Mouse (Mus musculus): ENCODE data around the gene Slc35c1.

The Slc35c1 gene

DNA sequence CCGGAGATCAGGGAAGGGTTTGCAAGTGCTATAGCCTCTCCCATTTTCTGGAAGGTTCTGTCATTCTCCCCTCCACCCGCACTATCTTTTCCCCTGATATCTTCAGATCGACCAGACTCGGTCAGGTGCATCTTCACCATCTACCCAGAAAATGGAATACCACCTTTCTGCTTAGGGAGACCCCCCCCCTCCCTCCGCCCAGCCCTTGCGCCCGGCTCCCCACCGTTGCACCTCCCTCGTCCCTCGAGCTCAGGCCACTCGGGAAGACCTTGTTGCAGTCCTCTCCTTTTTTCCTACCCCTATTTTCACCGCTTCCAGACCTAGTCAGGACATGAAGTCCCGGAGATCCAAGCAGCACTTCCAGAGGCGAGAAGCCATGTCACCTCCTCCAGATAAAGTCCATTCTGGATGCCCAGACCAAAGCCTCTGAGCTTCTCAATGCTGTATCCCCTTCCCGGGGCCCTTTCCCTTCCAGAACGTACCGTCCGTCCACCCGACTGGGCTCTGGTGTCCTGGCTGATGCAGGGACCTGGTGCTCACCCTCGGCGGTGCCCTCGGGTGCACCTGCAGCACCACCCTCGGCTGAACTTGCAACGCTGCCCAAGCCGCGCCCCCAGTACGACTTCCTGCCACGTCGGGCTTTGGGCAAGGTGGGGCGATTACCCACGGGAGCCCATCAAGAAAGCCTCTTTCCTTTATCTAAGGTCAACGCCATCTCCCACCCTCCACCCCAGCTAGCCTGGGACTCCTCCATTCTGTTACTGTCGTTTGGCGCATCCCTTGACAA, at the start of gene Slc35c1:
Gene Slc35c1 (minus strand): TSS at position 618 of the 787 bp plus-strand sequence.
- no peak for DNase-seq (ENCODE audit: low read depth, low spot score)

DNA sequence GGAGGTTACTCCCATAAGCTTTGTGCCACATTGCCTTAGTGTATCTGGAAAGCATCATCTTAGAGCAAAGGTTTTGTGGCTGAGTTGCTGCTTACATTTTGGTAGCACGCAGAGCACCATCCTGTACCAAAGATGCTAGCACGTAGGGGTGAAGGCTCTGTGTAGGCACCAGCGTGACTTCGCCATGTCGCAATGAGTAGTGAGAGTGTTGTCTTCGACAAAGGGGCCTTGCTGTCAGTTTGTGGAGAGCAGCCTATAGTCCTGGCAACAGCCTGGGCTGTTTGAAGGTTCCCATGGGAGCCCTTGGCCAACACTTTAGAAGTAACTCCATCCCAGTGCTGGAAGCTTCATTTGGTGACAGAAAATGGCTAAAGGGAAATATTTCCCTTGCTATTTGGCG, 45.0 kb upstream of the Slc35c1 start:
- DNase-seq (ENCODE audit: low read depth, low spot score): no peak

- no peak for DNase-seq (ENCODE audit: low read depth, low spot score)
Measured at GRCm38 (mm10) chr2:92503421-92503820, 43.1 kb upstream of the Slc35c1 start.

DNA sequence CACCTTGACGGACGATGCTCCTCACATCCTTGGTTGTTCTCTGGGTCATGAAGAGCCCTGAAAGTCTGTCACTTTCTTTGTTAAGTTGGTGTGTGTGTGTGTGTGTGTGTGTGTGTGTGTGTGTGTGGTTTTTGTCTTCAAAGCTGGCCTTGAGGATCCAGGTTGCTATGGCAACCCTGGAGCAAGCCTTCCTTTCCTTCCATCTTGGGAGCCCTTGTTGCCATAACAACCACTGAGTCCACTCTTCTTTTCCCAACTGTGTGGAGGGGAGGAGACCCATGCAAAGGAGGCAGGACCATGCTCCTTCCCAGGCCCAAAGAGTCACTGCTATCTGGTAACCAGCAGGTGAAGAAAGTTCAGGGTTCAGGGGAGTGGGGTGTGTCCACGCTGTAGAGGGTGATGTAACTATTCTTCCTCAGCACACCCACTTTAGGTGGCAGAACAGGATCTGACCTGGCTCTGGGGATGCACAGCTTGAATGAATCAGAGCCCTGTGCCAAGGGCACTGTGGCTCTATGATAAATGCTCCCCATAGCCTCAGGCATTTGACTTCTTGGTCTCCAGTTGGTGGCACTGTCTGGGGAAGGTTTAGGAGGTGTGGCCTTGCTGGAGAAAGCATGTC, 39.5 kb upstream of the Slc35c1 start:
- DNase-seq (ENCODE audit: low read depth, low spot score): no peak

GRCm38 (mm10) chr2:92497112-92497511, 36.8 kb upstream of the Slc35c1 start:
- no peak for DNase-seq (ENCODE audit: low read depth, low spot score)

DNA sequence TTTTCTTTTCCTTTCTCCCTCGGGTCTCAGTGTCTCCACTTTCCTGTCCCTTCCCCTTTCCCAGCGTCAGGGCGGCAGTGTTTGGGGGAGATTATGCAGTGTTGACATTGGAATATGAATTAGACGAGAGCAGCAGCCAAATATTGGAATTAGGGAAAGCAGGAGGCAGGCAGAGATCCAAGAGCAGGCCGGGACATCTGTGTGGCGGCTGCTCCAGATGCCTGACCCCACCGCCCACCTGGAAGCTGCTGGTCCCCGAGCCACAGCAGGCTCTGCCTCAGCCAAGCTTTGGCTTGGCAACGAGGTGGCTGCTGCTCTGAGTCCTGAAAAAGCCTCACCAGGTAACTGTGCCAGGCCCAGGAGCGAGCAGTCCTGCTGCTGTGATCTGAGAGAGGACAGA, 36.3 kb upstream of the Slc35c1 start:
- no peak for DNase-seq (ENCODE audit: low read depth, low spot score)

GRCm38 (mm10) chr2:92494956-92495355, 34.6 kb upstream of the Slc35c1 start:
- no peak for DNase-seq (ENCODE audit: low read depth, low spot score)

DNA sequence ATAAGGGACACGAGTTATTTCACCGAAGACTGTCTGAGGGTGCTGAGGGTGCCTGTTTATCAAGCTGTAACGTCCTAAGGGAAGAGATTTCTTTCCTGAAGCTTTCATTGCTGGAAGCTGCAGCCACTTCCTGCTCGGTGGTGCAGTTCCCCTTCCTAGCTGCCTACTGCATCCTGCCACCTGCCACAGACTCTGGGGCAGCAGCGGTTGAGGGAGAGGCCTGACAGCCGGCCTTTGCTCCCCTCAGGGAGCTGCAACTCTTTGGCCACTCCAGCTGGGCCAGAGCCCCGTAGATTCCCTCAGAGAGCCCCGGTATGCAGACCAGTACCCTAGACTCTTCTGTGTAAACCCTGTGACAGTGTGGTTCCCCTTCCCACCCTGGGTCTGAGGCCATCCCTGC, 34.1 kb upstream of the Slc35c1 start:
- no peak for DNase-seq (ENCODE audit: low read depth, low spot score)

DNA sequence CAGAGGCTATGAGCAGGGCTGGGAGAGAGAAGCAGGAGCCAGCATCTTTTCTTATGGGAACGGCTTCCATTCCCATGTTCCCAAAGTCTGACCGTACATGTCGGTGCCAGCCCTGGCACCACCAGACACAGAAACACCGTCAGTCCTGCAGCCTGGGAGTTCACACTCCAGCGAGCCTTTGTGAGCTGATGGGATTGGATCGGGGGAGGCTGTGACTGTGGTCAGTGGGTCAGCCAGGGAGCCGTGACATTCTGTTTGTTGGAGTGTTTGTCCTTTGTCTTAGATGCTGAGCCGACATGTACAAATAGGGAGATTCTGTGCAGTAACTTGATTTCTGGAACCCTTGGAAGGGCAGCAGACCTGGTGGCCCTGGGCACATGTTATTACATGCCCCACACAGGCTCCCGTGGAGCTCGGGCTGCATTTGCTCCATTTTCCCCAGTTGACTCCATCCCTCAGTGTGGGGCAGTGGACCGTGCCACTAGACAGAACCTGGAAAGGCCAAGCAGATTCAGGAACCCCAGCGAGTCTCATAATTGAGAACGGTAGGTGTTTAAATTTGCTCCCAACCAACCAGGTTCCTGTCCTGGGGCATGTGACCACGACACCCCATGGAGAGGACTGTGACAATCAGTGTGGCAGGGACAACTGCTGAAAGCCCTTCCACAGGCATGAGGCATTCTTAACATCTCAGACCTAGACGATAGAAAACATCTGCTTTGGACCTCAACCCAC, 33.5 kb upstream of the Slc35c1 start:
- DNase-seq (ENCODE audit: low read depth, low spot score): no peak

- DNase-seq (ENCODE audit: low read depth, low spot score): no peak
Measured at GRCm38 (mm10) chr2:92491950-92492501, 31.7 kb upstream of the Slc35c1 start.

- DNase-seq (ENCODE audit: low read depth, low spot score): no peak
Measured at GRCm38 (mm10) chr2:92490541-92490940, 30.2 kb upstream of the Slc35c1 start.

GRCm38 (mm10) chr2:92487791-92488190, 27.5 kb upstream of the Slc35c1 start:
- no peak for DNase-seq (ENCODE audit: low read depth, low spot score)

GRCm38 (mm10) chr2:92486911-92487310, 26.6 kb upstream of the Slc35c1 start:
- DNase-seq (ENCODE audit: low read depth, low spot score): no peak

GRCm38 (mm10) chr2:92486403-92486802, 26.1 kb upstream of the Slc35c1 start:
- DNase-seq (ENCODE audit: low read depth, low spot score): no peak

GRCm38 (mm10) chr2:92485640-92486295, 25.4 kb upstream of the Slc35c1 start:
- no peak for DNase-seq (ENCODE audit: low read depth, low spot score)

- no peak for DNase-seq (ENCODE audit: low read depth, low spot score)
Measured at GRCm38 (mm10) chr2:92484256-92485025, 24.1 kb upstream of the Slc35c1 start.

GRCm38 (mm10) chr2:92483505-92483904, 23.2 kb upstream of the Slc35c1 start:
- DNase-seq (ENCODE audit: low read depth, low spot score): no peak

- DNase-seq (ENCODE audit: low read depth, low spot score): no peak
Measured at GRCm38 (mm10) chr2:92482551-92482950, 22.2 kb upstream of the Slc35c1 start.

- no peak for DNase-seq (ENCODE audit: low read depth, low spot score)
Measured at GRCm38 (mm10) chr2:92478313-92478688, 18.0 kb upstream of the Slc35c1 start.

GRCm38 (mm10) chr2:92477672-92478312, 17.5 kb upstream of the Slc35c1 start:
- no peak for DNase-seq (ENCODE audit: low read depth, low spot score)
